Mouse (Mus musculus) large intestine, adult 2 months (tissue): ENCODE measurements at regions not wholly inside any gene's neighbourhood (a gene's known extent, or its start where the extent isn't known, plus 50 kb on each side); places are given as distances from the start of the nearest gene placed in this dataset.

ENCODE experiments used
- DNase-seq: peaks from one replicate; pipeline ENCODE4 v3.0.0-alpha.2; 2012; ENCODE audit warnings: low read depth, low spot score
- WGBS: fragments of 180-500 bp; shearing (Covaris S2); methylation state at CpG from one replicate; pipeline ENCODE4 v1.1.7; 2018; 5-methylcytosine and 5-hydroxymethylcytosine counted together

GRCm38 (mm10) chr3:79996803-79997202 lies 112.5 kb downstream of the Fam198b start:
- no peak for DNase-seq
- WGBS: 73% methylated on average over 3 of the region's 3 CpGs

GRCm38 (mm10) chr3:80002335-80002734 lies 118.0 kb downstream of the Fam198b start:
- DNase-seq: no peak
- 87% methylated on average over 6 of the region's 6 CpGs for WGBS

GRCm38 (mm10) chr3:80003300-80004090 lies 119.2 kb downstream of the Fam198b start:
- no peak for DNase-seq
- 66% methylated on average over 5 of the region's 5 CpGs for WGBS

GRCm38 (mm10) chr3:80004556-80004955 lies 120.2 kb downstream of the Fam198b start:
- 77% methylated on average over 3 of the region's 3 CpGs for WGBS
- no peak for DNase-seq

GRCm38 (mm10) chr3:80004966-80005365 lies 120.6 kb downstream of the Fam198b start:
- DNase-seq: no peak
- WGBS: 83% methylated on average over 3 of the region's 3 CpGs

- WGBS: 83% methylated on average over 5 of the region's 5 CpGs
- DNase-seq: no peak
Observed at GRCm38 (mm10) chr3:80005371-80005770, 121.0 kb downstream of the Fam198b start.

- no peak for DNase-seq
- 66% methylated on average over 5 of the region's 5 CpGs for WGBS
Observed at GRCm38 (mm10) chr3:80006263-80006662, 121.9 kb downstream of the Fam198b start.

- 71% methylated on average over 4 of the region's 4 CpGs for WGBS
- no peak for DNase-seq
Observed at GRCm38 (mm10) chr3:80007006-80007405, 122.7 kb downstream of the Fam198b start.

GRCm38 (mm10) chr3:80009275-80009674 lies 124.9 kb downstream of the Fam198b start:
- DNase-seq: no peak
- WGBS: 90% methylated on average over 1 of the region's 1 CpGs

GRCm38 (mm10) chr3:80025795-80026194 lies 141.5 kb downstream of the Fam198b start:
- WGBS: 75% methylated on average over 1 of the region's 1 CpGs
- DNase-seq: no peak

GRCm38 (mm10) chr3:80033071-80033470 lies 148.7 kb downstream of the Fam198b start:
- 82% methylated on average over 3 of the region's 3 CpGs for WGBS
- no peak for DNase-seq

- WGBS: 75% methylated on average over 11 of the region's 11 CpGs
- no peak for DNase-seq
Observed at GRCm38 (mm10) chr3:80038553-80039129, 154.3 kb downstream of the Fam198b start.

GRCm38 (mm10) chr3:80042756-80043484 lies 158.6 kb downstream of the Fam198b start:
- DNase-seq: no peak
- WGBS: 70% methylated on average over 5 of the region's 5 CpGs

- WGBS: 79% methylated on average over 5 of the region's 5 CpGs
- no peak for DNase-seq
Observed at GRCm38 (mm10) chr3:80049495-80050225, 165.3 kb downstream of the Fam198b start.

- DNase-seq: no peak
- 78% methylated on average over 4 of the region's 4 CpGs for WGBS
Observed at GRCm38 (mm10) chr3:80050920-80051319, 166.6 kb downstream of the Fam198b start.

GRCm38 (mm10) chr3:80051963-80052362 lies 167.6 kb downstream of the Fam198b start:
- no peak for DNase-seq
- 42% methylated on average over 4 of the region's 4 CpGs for WGBS

- WGBS: 57% methylated on average over 3 of the region's 3 CpGs
- no peak for DNase-seq
Observed at GRCm38 (mm10) chr3:80052879-80053278, 168.5 kb downstream of the Fam198b start.

- WGBS: 39% methylated on average over 2 of the region's 2 CpGs
- DNase-seq: no peak
Observed at GRCm38 (mm10) chr3:80053435-80053834, 169.1 kb downstream of the Fam198b start.

- 45% methylated on average over 6 of the region's 6 CpGs for WGBS
- no peak for DNase-seq
Observed at GRCm38 (mm10) chr3:80056636-80057350, 172.5 kb downstream of the Fam198b start.
